Mouse (Mus musculus): ENCODE data around the gene Kcna2.

Kcna2 gene

DNA sequence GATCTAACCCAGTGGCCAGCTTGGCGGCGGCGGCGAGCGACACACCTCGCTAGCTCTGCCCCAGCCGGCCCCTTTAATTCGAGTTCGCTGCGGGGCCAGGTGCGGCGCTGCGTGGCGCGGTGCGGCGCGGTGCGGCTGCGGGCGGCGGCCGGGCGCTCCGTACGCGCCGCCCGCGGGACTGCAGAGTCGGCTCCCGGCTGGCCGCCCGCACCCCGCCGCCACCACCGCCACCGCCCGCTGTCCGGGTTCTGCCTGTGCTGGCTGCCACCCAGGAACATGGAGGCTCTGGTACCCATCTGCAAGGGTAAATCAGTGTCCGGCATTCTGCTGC, 475 bp downstream of the Kcna2 start:
- in situ Hi-C loops (cut with MboI, MseI), result no loop called here

DNA sequence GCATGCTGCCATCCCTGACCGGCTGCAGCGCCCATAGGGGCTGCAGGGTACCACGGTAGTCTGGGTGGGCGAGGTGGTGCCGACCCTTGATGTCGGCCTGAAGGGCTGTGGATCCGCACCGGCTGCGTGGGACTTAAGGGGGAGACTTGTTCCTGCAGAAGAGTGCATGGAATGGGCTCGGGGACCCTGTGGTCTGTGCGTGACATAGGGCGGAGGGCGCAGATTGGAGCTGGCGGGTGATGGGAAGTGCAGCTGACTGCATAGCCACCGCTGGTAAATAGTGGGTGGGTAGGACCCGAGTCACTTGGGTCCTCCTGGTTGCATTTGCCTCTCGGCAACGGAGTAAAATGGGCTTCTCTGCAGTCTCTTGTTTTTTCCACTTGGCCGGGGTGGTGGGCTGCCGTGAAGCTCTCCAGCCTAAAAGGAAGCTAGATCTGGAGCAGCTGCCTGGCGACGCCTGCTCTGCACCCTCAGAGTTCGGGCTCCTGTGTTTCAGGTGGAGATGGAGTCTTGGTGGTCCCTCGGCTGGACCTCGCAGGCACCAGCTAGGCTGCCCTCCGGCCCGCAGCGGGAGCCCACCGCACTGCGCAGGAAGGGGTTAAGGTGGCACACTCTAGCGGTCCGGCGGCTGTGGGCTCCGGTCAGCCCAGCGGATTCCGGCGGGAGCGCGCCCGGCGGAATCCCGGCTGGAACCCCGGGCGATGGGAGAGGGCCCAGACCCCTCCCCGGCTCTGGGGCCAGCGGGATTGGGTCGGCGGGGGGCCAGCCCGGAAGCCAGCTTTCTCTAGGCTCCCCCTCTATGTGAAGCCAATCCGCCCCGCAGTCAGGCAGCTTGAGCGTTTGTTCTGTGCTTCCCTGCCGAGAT, 1.1 kb downstream of the Kcna2 start:
- in situ Hi-C loops (cut with MboI, MseI), result no loop called here

GRCm38 (mm10) chr3:107103041-107103440, 2.1 kb downstream of the Kcna2 start:
- in situ Hi-C loops (cut with MboI, MseI), result no loop called here

DNA sequence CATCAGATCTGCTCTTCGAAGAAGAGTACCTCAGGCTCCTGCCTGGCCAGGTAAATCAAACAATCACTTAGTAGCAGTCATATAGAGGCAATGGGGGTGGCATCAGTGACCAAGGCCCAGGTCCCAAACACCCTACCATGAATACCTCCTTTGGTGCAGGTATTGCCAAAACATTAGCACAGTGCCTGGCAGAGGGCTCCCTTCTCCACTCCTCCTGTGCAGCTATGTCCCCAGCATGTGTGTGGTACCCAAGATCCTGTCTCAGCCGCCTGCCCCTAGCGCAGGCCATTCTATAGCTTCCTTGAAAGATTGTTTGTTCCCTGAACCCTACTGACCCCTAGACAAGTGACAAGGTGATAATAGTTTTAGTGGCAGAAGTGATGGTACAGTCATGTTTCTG, 2.5 kb downstream of the Kcna2 start:
- in situ Hi-C loops (cut with MboI, MseI), result no loop called here

- in situ Hi-C loops (cut with MboI, MseI), result no loop called here
Measured at GRCm38 (mm10) chr3:107105986-107106385, 5.0 kb downstream of the Kcna2 start.

DNA sequence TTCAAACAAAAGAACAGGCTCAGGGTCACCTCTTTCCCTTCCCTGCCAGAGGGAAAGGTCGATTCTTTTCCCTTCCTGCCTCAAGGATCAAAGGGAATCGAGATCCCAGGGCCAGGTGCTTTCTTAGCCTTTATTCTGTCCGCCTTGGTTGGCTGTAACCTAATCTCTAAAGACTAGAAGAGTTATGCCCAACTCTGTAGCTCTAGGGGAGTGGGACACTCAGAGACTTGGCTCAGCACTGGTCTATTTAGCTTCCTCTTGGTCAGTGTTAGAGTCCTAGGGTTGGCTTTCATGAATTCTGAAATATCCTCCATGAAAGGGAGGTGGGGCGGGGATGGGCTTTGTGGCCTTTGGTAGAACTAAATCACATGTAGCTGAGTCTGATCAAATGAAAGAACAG, 11.6 kb downstream of the Kcna2 start:
- in situ Hi-C loops (cut with MboI, MseI), result no loop called here

DNA sequence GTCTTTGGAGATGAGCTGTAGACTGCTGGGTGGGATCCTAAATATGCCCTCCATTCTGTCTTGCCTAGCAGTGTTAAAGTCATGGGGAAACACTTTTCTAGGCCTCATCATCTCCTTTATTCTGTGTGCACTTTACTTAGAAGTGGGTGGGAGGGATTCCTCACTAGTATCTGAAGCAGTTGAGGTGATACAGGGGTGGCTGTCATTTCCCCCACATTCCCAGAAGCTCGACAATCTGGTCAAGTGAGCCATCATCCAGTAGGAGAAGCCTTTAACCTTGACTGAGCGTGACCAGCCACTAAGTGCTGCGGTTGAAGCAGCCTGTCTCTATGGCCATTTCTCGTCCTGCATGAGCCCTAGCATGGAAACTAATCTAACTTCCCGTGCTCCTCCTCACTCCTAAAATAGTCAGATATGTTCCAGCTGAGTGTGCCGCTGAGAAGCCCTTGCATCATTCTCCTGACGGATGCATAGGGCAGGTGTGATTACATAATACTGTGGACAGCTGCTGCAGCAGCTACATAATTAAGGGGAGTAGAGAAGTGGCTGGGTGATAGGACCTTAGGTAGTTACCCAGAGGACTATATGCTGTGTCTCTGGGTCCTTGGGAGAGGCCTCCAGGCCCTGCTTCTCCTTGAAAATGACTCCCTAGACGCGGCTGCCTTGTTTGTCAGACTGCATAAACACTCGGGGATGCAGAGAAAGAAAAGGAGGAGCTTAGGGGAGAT, 12.2 kb downstream of the Kcna2 start:
- in situ Hi-C loops (cut with MboI, MseI), result no loop called here

DNA sequence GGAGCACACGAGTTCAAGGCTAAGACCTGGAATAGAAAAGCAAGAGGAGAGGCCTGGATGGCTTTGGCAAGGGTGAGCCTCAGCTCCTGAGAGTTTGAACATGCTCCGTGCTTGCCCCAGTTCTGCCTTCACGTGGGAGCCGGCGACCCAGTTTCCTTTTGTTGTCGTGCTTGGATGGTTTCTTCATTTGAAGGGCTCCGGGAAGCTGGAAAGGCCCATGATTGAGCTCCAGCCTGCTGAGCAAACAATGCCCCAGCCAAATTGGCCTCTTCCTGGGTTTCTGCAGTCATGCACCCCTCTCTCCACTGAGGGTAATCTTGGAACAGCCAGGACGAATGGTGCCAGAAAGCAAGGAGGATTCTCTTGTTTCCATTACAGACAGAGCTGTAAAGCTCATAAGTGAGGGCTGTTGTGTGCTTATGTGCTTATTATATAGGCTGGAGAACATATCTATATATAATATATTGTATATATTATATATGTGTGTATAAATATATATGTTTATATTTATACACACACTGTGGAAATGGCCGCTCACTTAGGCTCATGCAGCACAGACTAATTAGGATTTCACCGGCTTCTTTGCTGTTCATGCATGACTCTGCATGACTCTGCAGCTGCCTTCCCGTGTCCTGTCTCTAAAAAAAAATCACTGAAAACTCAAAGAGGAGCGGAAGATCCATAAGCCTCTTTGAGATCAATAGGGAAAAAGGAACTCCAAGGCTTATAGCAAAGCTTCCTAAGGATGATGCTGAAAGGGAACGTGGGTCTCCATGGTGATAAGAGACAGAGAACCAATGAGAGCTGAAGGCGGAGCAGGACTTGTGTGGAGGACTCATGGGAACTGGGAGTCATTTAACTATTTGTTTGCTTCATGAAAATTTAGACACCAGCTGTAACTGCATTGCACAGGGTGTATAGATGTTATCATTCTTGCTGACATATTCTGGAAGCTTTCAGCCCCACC, 13.1 kb downstream of the Kcna2 start:
- in situ Hi-C loops (cut with MboI, MseI), result no loop called here

GRCm38 (mm10) chr3:107114941-107115340, 14.0 kb downstream of the Kcna2 start:
- in situ Hi-C loops (cut with MboI, MseI), result no loop called here

DNA sequence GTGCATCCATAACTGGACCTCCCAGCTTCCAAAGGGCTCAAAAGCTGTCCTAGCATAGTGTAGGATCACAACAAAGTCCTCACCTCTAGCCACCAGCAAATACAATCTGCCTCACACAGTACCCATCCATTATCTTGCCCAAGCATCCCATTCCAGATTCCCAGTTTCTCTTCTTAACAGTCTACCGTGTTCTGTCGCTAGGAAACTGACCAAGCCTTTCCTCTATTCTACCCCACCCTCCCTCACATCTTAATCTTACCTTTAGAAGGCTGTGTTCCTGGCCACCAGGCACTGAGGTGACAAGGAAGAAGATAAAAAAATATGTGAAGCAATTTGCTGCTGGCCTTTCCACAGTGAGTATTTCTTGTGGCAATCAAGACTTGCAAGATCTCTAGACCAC, 14.8 kb downstream of the Kcna2 start:
- in situ Hi-C loops (cut with MboI, MseI), result no loop called here

DNA sequence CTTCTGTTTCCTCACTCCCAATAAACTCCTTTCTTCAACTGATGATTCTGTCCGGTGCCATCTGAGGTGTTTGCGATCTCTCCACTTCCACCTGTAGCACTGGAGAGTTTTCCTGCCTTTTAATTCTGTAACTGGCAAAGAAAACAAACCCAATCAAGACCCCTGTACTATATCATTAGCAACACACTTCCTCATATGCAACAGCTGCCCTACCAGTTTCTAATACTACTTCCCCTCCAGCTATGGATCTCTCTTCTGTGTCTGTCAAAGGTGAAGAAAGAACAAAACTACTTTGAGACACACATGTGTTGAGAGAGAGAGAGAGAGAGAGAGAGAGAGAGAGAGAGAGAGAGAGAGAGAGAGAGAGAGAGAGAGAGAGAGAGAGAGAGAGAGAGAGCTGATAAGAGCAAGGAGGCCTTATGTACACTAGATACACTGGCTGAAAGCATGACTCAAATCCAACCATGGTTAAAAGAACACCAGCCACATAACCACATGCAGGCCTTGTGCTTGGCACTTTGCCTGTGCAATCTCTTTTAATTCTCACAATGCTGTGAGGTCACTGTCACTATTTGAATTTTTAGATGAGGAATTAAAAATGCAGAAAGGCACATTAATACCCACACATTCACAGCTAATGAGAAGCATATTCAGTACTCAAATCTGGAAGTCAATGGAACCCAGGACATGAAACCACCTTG, 19.1 kb downstream of the Kcna2 start:
- in situ Hi-C loops (cut with MboI, MseI), result no loop called here

- in situ Hi-C loops (cut with MboI, MseI), result no loop called here
Measured at GRCm38 (mm10) chr3:107122306-107122705, 21.4 kb downstream of the Kcna2 start.

GRCm38 (mm10) chr3:107127667-107128066, 26.7 kb downstream of the Kcna2 start:
- in situ Hi-C loops (cut with MboI, MseI), result no loop called here

DNA sequence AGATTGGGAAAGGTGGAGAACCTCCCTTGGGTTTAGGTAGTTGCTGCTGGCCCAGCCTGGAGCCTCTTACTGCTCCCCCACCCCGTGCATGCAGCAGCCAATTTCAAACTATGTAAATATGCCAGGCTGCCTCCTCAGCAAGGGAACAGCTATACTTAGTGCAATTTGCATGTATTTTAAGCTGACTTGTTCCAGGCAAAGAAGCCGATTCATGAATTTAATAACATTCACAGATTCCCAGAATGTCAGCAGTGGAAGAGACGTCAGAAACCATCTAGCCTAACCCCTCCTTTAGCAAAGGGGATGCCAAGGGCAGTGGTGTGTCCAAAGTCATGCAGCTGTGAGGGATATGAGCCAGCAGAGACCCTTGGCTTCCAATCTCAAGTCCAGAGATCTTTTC, 27.5 kb downstream of the Kcna2 start:
- in situ Hi-C loops (cut with MboI, MseI), result no loop called here

DNA sequence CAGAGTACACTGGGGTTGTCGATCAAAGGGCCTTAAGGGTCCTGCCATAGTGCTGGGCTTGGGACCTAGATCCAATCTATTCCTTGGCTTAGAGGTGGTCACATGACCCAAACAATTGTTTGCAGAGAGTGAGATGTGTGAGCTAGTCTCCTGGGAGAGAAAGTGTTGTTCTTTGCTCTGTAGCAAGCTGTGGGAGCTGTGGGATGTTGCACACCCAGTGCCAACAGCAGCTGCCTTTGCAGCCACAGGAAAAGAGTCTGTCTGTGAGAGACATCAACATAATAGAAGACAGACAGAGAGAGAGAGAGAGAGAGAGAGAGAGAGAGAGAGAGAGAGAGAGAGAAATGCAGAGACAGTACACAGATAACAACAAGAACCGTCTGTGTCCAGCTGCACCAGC, 28.3 kb downstream of the Kcna2 start:
- in situ Hi-C loops (cut with MboI, MseI), result no loop called here

GRCm38 (mm10) chr3:107130661-107131326, 29.8 kb downstream of the Kcna2 start:
- in situ Hi-C loops (cut with MboI, MseI), result no loop called here

DNA sequence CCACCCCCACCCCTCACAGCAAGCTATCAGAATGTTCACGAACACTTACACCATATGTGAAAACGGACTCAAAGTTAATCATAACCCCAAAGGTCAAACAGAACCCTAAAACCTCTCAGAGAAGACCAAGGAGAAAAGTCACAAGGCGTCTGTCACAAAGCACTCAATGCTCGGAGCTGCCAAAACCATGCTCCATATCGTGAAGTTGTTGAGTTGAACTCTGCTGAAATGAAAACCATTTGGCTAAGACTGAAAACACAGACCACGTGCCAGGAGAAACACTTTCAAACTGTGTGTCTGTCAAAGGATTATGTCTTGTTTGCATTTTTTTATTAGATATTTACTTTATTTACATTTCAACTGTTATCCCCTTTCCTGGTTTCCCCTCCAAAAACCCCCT, 30.9 kb downstream of the Kcna2 start:
- in situ Hi-C loops (cut with MboI, MseI), result no loop called here

DNA sequence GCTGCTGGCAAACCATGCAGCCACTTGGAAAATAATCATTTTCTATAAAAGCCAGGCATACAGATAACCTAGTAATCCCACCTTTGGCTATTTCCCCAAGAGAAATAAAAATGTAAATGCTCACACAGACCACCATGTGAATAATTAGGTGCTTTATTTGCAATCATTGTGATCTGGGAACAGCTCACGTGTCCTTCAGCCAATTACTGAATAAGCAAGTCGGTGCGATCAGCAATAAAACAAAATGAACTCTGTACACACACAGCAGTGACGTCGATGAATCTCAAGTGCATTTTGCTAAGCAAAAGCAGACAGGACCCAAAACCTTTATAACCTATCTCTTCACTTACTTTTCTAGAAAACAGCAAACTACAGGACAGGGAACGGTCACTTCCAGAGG, 31.7 kb downstream of the Kcna2 start:
- in situ Hi-C loops (cut with MboI, MseI), result no loop called here

DNA sequence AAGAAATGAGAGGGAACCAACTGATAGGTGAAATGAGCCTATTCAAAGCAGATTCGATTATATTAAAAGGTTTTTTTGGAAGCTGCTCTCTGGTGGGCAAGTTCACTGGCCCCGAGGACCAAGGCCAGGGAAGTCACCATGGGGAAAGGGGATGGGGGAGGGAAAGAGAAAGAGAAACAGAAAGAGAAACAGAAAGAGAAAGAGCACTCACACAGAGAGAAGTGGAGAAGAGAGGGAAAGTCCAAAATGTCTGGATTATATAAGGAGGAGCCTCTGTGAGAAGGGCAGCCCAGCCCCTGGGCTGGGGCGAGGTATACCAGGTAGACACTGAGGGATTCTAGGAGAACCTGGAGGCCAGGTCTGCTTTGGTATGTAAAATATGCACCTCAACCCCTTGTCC, 33.5 kb downstream of the Kcna2 start:
- in situ Hi-C loops (cut with MboI, MseI), result no loop called here

DNA sequence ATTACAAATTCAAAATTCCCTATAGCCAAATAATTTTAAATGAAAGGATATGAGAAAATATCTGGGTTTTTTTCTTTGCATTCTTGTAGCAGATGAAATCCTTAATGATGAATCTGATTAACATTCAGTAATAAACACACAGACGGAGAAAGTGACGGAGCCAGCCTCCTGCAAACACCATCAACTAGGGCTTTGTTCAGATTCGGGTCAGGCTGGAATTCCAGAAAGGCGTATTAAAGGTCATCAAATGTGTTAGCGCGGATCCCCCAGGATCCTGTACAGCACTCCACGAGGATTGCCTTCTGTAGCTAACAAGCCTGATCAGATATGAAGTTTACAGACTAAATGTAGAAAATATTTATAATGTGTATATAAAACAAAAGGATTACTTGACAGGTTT, 46.2 kb downstream of the Kcna2 start:
- in situ Hi-C loops (cut with MboI, MseI), result no loop called here

- in situ Hi-C loops (cut with MboI, MseI), result no loop called here
Measured at GRCm38 (mm10) chr3:107149006-107149405, 48.1 kb downstream of the Kcna2 start.
